Mouse (Mus musculus): ENCODE results near the gene Atn1. TPM values are rescaled to one million over a fixed set of nuclear protein-coding genes. Genes with fewer than 3 reads are reported as not detected.

The Atn1 gene
- polyA plus RNA-seq, 1 experiment, result 65.4 TPM

- WGBS, result 29% methylated on average over 9 of the region's 9 CpGs
- Histone ChIP-seq H3K4me1 (ENCODE audit: control insufficient read depth, insufficient read depth, low read length) (0 out of 2 replicates have a peak, but pooled peaks cover 3% of the 10 kb centered on the region), H3K27me3 (replicated peaks; ENCODE audit: control insufficient read depth, insufficient read depth, low read length) (no peaks in the 10 kb centered on the region), H3K4me3 (ENCODE audit: insufficient read depth, low read depth, low read length) (peak overlapping the region; percentile 49; the same call in 1 of the 2 replicates), H3K36me3 (ENCODE audit: control insufficient read depth, insufficient read depth, low read length) (no peaks in the 10 kb centered on the region), H3K27ac (ENCODE audit: insufficient read depth, low read depth, low read length) (no peak overlapping the region)
- no peak for DNase-seq
- no peak for TF ChIP-seq POLR2A (IDR thresholded peaks at IDR 0.05; ENCODE audit: low read depth, low read length)
- TF ChIP-seq CTCF (conservative IDR thresholded peaks at IDR 0.05; ENCODE audit: insufficient read depth, insufficient read length, low read depth, low read length), result no peak
Observed at GRCm38 (mm10) chr6:124768704-124769044, 12.3 kb upstream of the Atn1 start.

DNA sequence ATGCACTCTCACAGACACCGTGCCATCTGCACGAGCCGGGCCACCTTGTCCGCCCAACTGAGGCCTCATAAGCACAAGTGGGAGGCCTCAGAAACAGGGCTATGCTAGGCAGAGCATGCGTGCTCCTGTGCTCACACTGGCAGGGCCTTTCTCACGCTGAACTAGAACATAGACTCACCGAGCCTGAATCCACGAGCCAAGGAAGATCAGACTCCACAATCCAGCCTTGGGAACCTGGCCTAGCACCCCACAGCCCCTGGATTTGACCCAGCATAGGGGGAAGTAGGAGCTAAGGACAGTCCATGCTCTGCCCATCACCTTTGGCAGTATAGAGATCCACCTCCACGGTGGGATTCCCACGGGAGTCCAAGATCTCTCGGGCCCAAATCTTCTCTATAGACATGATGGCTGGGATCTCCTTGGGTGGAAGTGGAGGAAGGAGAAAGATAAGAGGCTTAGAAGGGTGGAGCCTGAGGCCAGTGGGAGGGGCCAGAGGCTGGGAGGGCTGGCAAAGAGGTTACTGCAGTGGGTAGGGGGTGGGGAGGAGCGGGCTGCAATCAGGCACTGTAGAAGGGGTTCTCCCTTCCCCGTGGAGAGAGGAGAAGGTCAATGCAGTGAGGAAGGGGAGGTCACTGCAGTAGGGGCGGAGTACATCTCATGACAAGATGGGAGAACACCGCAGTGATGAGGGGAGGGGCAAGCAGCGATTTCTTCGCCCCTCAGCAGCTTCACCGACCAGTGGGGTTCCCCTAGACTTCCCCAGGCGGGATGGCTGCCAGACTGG, 11.8 kb upstream of the Atn1 start:
- TF ChIP-seq POLR2A (IDR thresholded peaks at IDR 0.05; ENCODE audit: low read depth, low read length) (no peak), CTCF (conservative IDR thresholded peaks at IDR 0.05; ENCODE audit: insufficient read depth, insufficient read length, low read depth, low read length) (no peak)
- Histone ChIP-seq H3K4me1 (ENCODE audit: control insufficient read depth, insufficient read depth, low read length) (0 out of 2 replicates have a peak, but pooled peaks cover 3% of the 10 kb centered on the region), H3K36me3 (ENCODE audit: control insufficient read depth, insufficient read depth, low read length) (no peaks in the 10 kb centered on the region), H3K27ac (ENCODE audit: insufficient read depth, low read depth, low read length) (no peak overlapping the region), H3K4me3 (ENCODE audit: insufficient read depth, low read depth, low read length) (no peak overlapping the region), H3K27me3 (replicated peaks; ENCODE audit: control insufficient read depth, insufficient read depth, low read length) (no peaks in the 10 kb centered on the region)
- 59% methylated on average over 19 of the region's 19 CpGs for WGBS
- no peak for DNase-seq

- 0 out of 2 replicates have a peak, but pooled peaks cover 3% of the 10 kb centered on the region for H3K4me1 ChIP-seq (ENCODE audit: control insufficient read depth, insufficient read depth, low read length)
- H3K27ac ChIP-seq (ENCODE audit: insufficient read depth, low read depth, low read length), result no peak overlapping the region
- TF ChIP-seq POLR2A (IDR thresholded peaks at IDR 0.05; ENCODE audit: low read depth, low read length), result no peak
- no peak for TF ChIP-seq CTCF (conservative IDR thresholded peaks at IDR 0.05; ENCODE audit: insufficient read depth, insufficient read length, low read depth, low read length)
- DNase-seq, result no peak
- H3K27me3 ChIP-seq (replicated peaks; ENCODE audit: control insufficient read depth, insufficient read depth, low read length), result no peaks in the 10 kb centered on the region
- no peak overlapping the region for H3K4me3 ChIP-seq (ENCODE audit: insufficient read depth, low read depth, low read length)
- WGBS, result 67% methylated on average over 4 of the region's 4 CpGs
- H3K36me3 ChIP-seq (ENCODE audit: control insufficient read depth, insufficient read depth, low read length), result no peaks in the 10 kb centered on the region
Observed at GRCm38 (mm10) chr6:124767536-124767919, 11.2 kb upstream of the Atn1 start.

DNA sequence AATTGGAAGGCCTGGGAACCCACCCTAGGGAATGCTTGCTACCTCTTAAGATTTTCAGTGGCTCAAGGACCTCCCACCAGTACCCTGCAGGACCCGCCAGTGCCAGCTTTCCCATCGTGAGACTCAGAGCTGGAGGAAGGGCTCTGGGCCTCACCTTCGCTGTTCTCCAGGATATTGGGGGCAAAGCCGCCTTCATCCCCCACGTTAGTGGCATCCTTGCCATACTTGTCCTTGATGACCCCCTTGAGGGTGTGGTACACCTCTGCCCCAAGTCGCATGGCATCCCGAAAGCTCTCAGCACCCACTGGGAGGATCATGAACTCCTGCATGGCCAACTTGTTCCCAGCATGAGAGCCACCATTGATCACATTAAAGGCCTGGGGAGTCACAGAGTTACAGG, 9.6 kb upstream of the Atn1 start:
- no peak overlapping the region for H3K27ac ChIP-seq (ENCODE audit: insufficient read depth, low read depth, low read length)
- no peak for TF ChIP-seq CTCF (conservative IDR thresholded peaks at IDR 0.05; ENCODE audit: insufficient read depth, insufficient read length, low read depth, low read length)
- no peak overlapping the region for H3K4me3 ChIP-seq (ENCODE audit: insufficient read depth, low read depth, low read length)
- no peak for DNase-seq
- 94% methylated on average over 7 of the region's 7 CpGs for WGBS
- H3K27me3 ChIP-seq (replicated peaks; ENCODE audit: control insufficient read depth, insufficient read depth, low read length), result no peaks in the 10 kb centered on the region
- H3K4me1 ChIP-seq (ENCODE audit: control insufficient read depth, insufficient read depth, low read length), result 0 out of 2 replicates have a peak, but pooled peaks cover 3% of the 10 kb centered on the region
- no peaks in the 10 kb centered on the region for H3K36me3 ChIP-seq (ENCODE audit: control insufficient read depth, insufficient read depth, low read length)

DNA sequence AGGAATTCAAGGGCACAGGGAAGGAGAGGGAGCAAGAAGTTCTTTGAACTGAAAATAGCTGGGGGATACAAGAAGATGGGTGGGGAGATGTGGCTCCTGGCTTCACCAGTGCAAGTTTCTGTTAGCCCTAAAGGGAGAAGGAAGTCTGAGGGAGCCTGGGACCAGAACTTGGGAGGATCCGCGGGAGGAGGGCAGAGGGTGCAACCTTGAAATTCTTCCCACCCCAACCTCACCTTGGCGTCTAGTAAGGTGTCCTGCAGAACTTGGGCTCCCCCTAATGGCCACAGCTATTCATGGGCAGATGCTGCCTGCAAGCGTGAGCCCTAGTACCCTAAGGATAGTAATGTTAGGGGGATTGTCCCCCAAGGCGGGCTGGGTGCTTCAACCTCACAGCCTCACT, 2.9 kb upstream of the Atn1 start:
- Histone ChIP-seq H3K4me1 (ENCODE audit: control insufficient read depth, insufficient read depth, low read length) (peaks cover 18% of the 10 kb centered on the region), H3K36me3 (ENCODE audit: control insufficient read depth, insufficient read depth, low read length) (no peaks in the 10 kb centered on the region), H3K27ac (ENCODE audit: insufficient read depth, low read depth, low read length) (peak overlapping the region; percentile 54), H3K4me3 (ENCODE audit: insufficient read depth, low read depth, low read length) (no peak overlapping the region), H3K27me3 (replicated peaks; ENCODE audit: control insufficient read depth, insufficient read depth, low read length) (no peaks in the 10 kb centered on the region)
- TF ChIP-seq POLR2A (IDR thresholded peaks at IDR 0.05; ENCODE audit: low read depth, low read length), result no peak
- TF ChIP-seq CTCF (conservative IDR thresholded peaks at IDR 0.05; ENCODE audit: insufficient read depth, insufficient read length, low read depth, low read length), result peak; percentile 99
- WGBS, result 5% methylated on average over 5 of the region's 5 CpGs
- DNase-seq, result peak; percentile 92

DNA sequence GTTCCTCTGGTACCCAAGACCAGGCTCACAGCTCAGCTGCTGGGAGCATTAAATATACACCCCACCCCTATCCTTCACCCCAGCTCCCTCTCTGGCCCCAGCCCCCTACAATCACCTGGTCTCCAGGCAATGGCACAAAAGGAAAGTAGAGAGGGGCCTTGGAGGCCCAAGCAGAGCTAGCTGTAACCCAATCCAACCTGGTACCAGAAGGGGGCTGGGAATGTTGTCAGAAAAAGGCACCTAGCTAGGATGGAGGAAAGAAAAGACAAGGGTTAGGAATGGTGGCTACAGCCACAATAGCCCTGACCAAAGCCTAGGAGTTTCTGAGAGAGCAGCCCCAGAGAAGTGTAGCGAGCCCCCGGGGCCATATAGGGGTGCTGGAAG, 2.5 kb upstream of the Atn1 start:
- no peak overlapping the region for H3K4me3 ChIP-seq (ENCODE audit: insufficient read depth, low read depth, low read length)
- H3K27me3 ChIP-seq (replicated peaks; ENCODE audit: control insufficient read depth, insufficient read depth, low read length), result no peaks in the 10 kb centered on the region
- no peaks in the 10 kb centered on the region for H3K36me3 ChIP-seq (ENCODE audit: control insufficient read depth, insufficient read depth, low read length)
- WGBS, result 38% methylated on average over 2 of the region's 2 CpGs
- no peak for DNase-seq
- H3K4me1 ChIP-seq (ENCODE audit: control insufficient read depth, insufficient read depth, low read length), result peaks cover 21% of the 10 kb centered on the region
- H3K27ac ChIP-seq (ENCODE audit: insufficient read depth, low read depth, low read length), result peak overlapping the region; percentile 54
- TF ChIP-seq POLR2A (IDR thresholded peaks at IDR 0.05; ENCODE audit: low read depth, low read length) (no peak), CTCF (conservative IDR thresholded peaks at IDR 0.05; ENCODE audit: insufficient read depth, insufficient read length, low read depth, low read length) (no peak)

GRCm38 (mm10) chr6:124757909-124758848, 1.9 kb upstream of the Atn1 start:
- H3K4me1 ChIP-seq (ENCODE audit: control insufficient read depth, insufficient read depth, low read length), result peaks cover 22% of the 10 kb centered on the region
- H3K36me3 ChIP-seq (ENCODE audit: control insufficient read depth, insufficient read depth, low read length), result no peaks in the 10 kb centered on the region
- peak overlapping the region; percentile 81 for H3K27ac ChIP-seq (ENCODE audit: insufficient read depth, low read depth, low read length)
- H3K4me3 ChIP-seq (ENCODE audit: insufficient read depth, low read depth, low read length), result peak overlapping the region; percentile 91; the same call in 1 of the 2 replicates
- DNase-seq, result peak; percentile 80
- TF ChIP-seq CTCF (conservative IDR thresholded peaks at IDR 0.05; ENCODE audit: insufficient read depth, insufficient read length, low read depth, low read length) (no peak), POLR2A (IDR thresholded peaks at IDR 0.05; ENCODE audit: low read depth, low read length) (no peak)
- WGBS, result 46% methylated on average over 5 of the region's 5 CpGs
- no peaks in the 10 kb centered on the region for H3K27me3 ChIP-seq (replicated peaks; ENCODE audit: control insufficient read depth, insufficient read depth, low read length)
